In the genomic region with DNA sequence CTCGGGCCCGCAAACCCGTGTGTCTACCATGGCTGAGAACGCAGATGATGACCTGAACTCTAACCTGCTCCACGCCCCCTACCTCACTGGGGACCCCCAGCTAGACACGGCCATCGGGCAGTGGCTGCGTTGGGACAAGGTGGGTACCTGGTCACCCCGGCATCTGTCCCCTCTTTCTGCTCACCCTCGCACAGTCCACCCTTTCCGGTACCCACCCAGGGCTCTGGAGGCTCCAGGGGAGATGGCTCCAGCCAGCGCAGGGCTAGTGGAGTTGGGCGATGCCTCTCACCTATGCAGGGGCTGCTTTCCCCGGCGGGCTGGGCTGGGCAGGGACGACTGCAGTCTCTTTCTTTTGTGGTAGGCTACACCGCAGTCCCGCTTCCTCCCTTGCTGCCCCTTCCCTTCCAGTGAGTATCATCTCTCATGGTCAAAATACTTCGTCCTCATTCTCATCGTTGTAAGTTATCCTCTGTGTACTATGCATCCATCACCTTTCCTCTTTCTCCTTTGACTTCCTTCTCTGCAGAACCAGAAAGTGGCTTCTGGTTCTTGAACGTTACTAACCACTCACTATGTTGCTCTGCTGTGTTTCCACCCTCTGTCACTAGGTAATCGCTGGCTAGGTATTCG, we compare ENCODE assay signal across 8 mouse cellular contexts. TPM values are rescaled to one million over a fixed set of nuclear protein-coding genes. Genes with fewer than 3 reads are reported as not detected.
DNase-seq lines count a peak whose midpoint lies in the region; ATAC-seq and TF ChIP-seq lines count a peak whose summit lies in the region.

No protein-coding gene starts in this region.

- TF ChIP-seq CTCF in gastrocnemius, adult 2 months (IDR thresholded peaks at IDR 0.05) = no peak
- no peak for TF ChIP-seq CTCF in intestine, postnatal 0 days (IDR thresholded peaks at IDR 0.05; ENCODE audit: low read depth)

- H3K9me3 ChIP-seq in intestine, postnatal 0 days (ENCODE audit: control insufficient read depth) = no peaks in the 10 kb centered on the region
- H3K9me3 ChIP-seq in midbrain, embryonic 10.5 days (replicated peaks) = no peaks in the 10 kb centered on the region
- no peaks in the 10 kb centered on the region for H3K9me3 ChIP-seq in stomach, embryonic 14.5 days (ENCODE audit: control insufficient read depth, low read depth, low read length)

- H3K4me2 ChIP-seq in intestine, postnatal 0 days (replicated peaks; ENCODE audit: low read depth) = peak overlapping the region; percentile 97
- peak overlapping the region; percentile 100 for H3K4me2 ChIP-seq in stomach, embryonic 14.5 days (replicated peaks; ENCODE audit: low read depth, low read length)

- intact Hi-C loops in gastrocnemius, adult 2 months (cut with DNase I) = loop anchor here (5.0 kb wide), 1 partner anchor 106 kb away; the partner anchor contains the start of gene Pold3

- no peaks in the 10 kb centered on the region for H3K27me3 ChIP-seq in intestine, postnatal 0 days (replicated peaks; ENCODE audit: control insufficient read depth, insufficient read depth, low read length)
- 0 out of 2 replicates have a peak, but pooled peaks cover 10% of the 10 kb centered on the region for H3K27me3 ChIP-seq in midbrain, embryonic 10.5 days (ENCODE audit: low read depth, poor library complexity, severe bottlenecking)
- no peaks in the 10 kb centered on the region for H3K27me3 ChIP-seq in stomach, embryonic 14.5 days (ENCODE audit: control insufficient read depth, insufficient read depth, low read length)

- H3K9ac ChIP-seq in intestine, postnatal 0 days (ENCODE audit: low read depth, low read length) = peak overlapping the region; percentile 52
- peak overlapping the region; percentile 57 for H3K9ac ChIP-seq in stomach, embryonic 14.5 days (replicated peaks; ENCODE audit: low read depth, low read length)

- peak overlapping the region; percentile 96 for H3K27ac ChIP-seq in gastrocnemius, adult 2 months
- H3K27ac ChIP-seq in intestine, postnatal 0 days (ENCODE audit: low read depth, low read length) = peak overlapping the region; percentile 74; the same call in 1 of the 2 replicates
- peak overlapping the region; percentile 85 for H3K27ac ChIP-seq in midbrain, embryonic 10.5 days (replicated peaks)
- peak overlapping the region; percentile 56; the same call in 1 of the 2 replicates for H3K27ac ChIP-seq in stomach, embryonic 14.5 days (ENCODE audit: low read length)

- peak; percentile 64 for ATAC-seq in erythroblast, adult 5-6 weeks (replicated peaks; ENCODE audit: low FRiP score, poor library complexity, severe bottlenecking)
- peak; percentile 17; the same call in 1 of the 2 replicates for ATAC-seq in intestine, postnatal 0 days
- ATAC-seq in stomach, embryonic 14.5 days (ENCODE audit: insufficient number of reproducible peaks, insufficient read depth, low FRiP score, low read depth) = peak; percentile 29; the same call in 1 of the 2 replicates

- peak overlapping the region; percentile 90 for H3K4me3 ChIP-seq in gastrocnemius, adult 2 months
- H3K4me3 ChIP-seq in intestine, postnatal 0 days (ENCODE audit: low read depth, low read length) = peak overlapping the region; percentile 74
- peak overlapping the region; percentile 91 for H3K4me3 ChIP-seq in midbrain, embryonic 10.5 days
- peak overlapping the region; percentile 75 for H3K4me3 ChIP-seq in stomach, embryonic 14.5 days (ENCODE audit: low read depth, low read length)

- H3K36me3 ChIP-seq in intestine, postnatal 0 days (ENCODE audit: control insufficient read depth, insufficient read depth) = no peaks in the 10 kb centered on the region
- H3K36me3 ChIP-seq in midbrain, embryonic 10.5 days = no peaks in the 10 kb centered on the region
- no peaks in the 10 kb centered on the region for H3K36me3 ChIP-seq in stomach, embryonic 14.5 days (ENCODE audit: control insufficient read depth, insufficient read depth, low read length)

- peak; percentile 44 for DNase-seq in gastrocnemius, adult 2 months
- no peak for DNase-seq in gastrocnemius, adult 8-10 months (ENCODE audit: low spot score in 2 of 2)
- DNase-seq in urinary bladder, postnatal 14 days (ENCODE audit: low spot score) = peak; percentile 12
- DNase-seq in urinary bladder, adult 2 months (ENCODE audit: low spot score) = no peak
- DNase-seq in midbrain, embryonic 10.5 days (ENCODE audit: low spot score) = no peak

- 2% methylated on average over 23 of the region's 23 CpGs for WGBS in intestine, postnatal 0 days
- under 1% methylated on average over 23 of the region's 23 CpGs for WGBS in midbrain, embryonic 10.5 days
- WGBS in stomach, embryonic 14.5 days = under 1% methylated on average over 23 of the region's 23 CpGs

- H3K4me1 ChIP-seq in intestine, postnatal 0 days (replicated peaks; ENCODE audit: control insufficient read depth, insufficient read depth, low read length) = 0 out of 2 replicates have a peak, but pooled peaks cover 5% of the 10 kb centered on the region
- H3K4me1 ChIP-seq in midbrain, embryonic 10.5 days = peaks cover 25% of the 10 kb centered on the region
- H3K4me1 ChIP-seq in stomach, embryonic 14.5 days (ENCODE audit: control insufficient read depth, insufficient read depth, low read length) = peaks cover 5% of the 10 kb centered on the region; the same call in 1 of the 2 replicates

RNA-seq across cellular contexts. Expression of gene Pgm2l1, which starts 0.8 kb away (rescaled TPM):
- total RNA-seq in gastrocnemius, adult 2 months (2021) = 10 to 100 TPM; 16.0 to 19.3 TPM
- 10 to 100 TPM; 22.7 to 24.6 (median 24.0) TPM for total RNA-seq in gastrocnemius, adult 8-10 months (2022)
- 4.9 and 5.2 TPM in 2 replicates for polyA plus RNA-seq in urinary bladder, adult 2 months (2012; rRNA removed)
- total RNA-seq in erythroblast, adult 5-6 weeks (2015; ENCODE audit: low replicate concordance) = 11.1 and 13.2 TPM in 2 replicates
- 12.7 and 18.4 TPM in 2 replicates for total RNA-seq in erythroblast, adult 5-6 weeks (2017; ENCODE audit: low replicate concordance)
- polyA plus RNA-seq in intestine, postnatal 0 days (2015; fragmentation: Nextera tagmentation; extraction: Ambion mirVana) = 1.0 and 1.3 TPM in 2 replicates
- polyA plus RNA-seq in midbrain, embryonic 10.5 days (2016; fragmentation: Nextera tagmentation; extraction: Ambion mirVana) = 4.5 and 7.3 TPM in 2 replicates
- 4.3 and 4.6 TPM in 2 replicates for polyA plus RNA-seq in stomach, embryonic 14.5 days (2014; fragmentation: Nextera tagmentation; extraction: Ambion mirVana)

RNA-seq across cellular contexts. Expression of gene Kcne3, which starts 51.7 kb away (rescaled TPM):
- under 1 TPM in 1 of 2 experiments, not detected in 1; 0.59 TPM for total RNA-seq in gastrocnemius, adult 2 months (2021)
- 1 to 10 TPM in 1 of 4 experiments, under 1 TPM in 2, not detected in 1; 0.29 to 1.0 (median 0.89) TPM for total RNA-seq in gastrocnemius, adult 8-10 months (2022)
- 2.4 and 2.7 TPM in 2 replicates for polyA plus RNA-seq in urinary bladder, adult 2 months (2012; rRNA removed)
- not detected in 2 replicates for total RNA-seq in erythroblast, adult 5-6 weeks (2015; ENCODE audit: low replicate concordance)
- total RNA-seq in erythroblast, adult 5-6 weeks (2017; ENCODE audit: low replicate concordance) = 1.8 and 3.7 TPM in 2 replicates
- polyA plus RNA-seq in intestine, postnatal 0 days (2015; fragmentation: Nextera tagmentation; extraction: Ambion mirVana) = 28.9 TPM in 2 replicates
- 2.9 and 6.7 TPM in 2 replicates for polyA plus RNA-seq in midbrain, embryonic 10.5 days (2016; fragmentation: Nextera tagmentation; extraction: Ambion mirVana)
- 19.6 and 23.0 TPM in 2 replicates for polyA plus RNA-seq in stomach, embryonic 14.5 days (2014; fragmentation: Nextera tagmentation; extraction: Ambion mirVana)

RNA-seq across cellular contexts. Expression of gene P4ha3, which starts 57.3 kb away (rescaled TPM):
- under 1 TPM in 1 of 2 experiments, not detected in 1; 0.20 TPM for total RNA-seq in gastrocnemius, adult 2 months (2021)
- total RNA-seq in gastrocnemius, adult 8-10 months (2022) = under 1 TPM in 1 of 4 experiments, not detected in 3; 0.12 TPM
- 1.2 and 2.0 TPM in 2 replicates for polyA plus RNA-seq in urinary bladder, adult 2 months (2012; rRNA removed)
- not detected in 2 replicates for total RNA-seq in erythroblast, adult 5-6 weeks (2015; ENCODE audit: low replicate concordance)
- not detected in 2 replicates for total RNA-seq in erythroblast, adult 5-6 weeks (2017; ENCODE audit: low replicate concordance)
- polyA plus RNA-seq in intestine, postnatal 0 days (2015; fragmentation: Nextera tagmentation; extraction: Ambion mirVana) = 0.67 and 1.6 TPM in 2 replicates
- polyA plus RNA-seq in midbrain, embryonic 10.5 days (2016; fragmentation: Nextera tagmentation; extraction: Ambion mirVana) = 1.4 and 3.1 TPM in 2 replicates
- polyA plus RNA-seq in stomach, embryonic 14.5 days (2014; fragmentation: Nextera tagmentation; extraction: Ambion mirVana) = 8.7 and 10.0 TPM in 2 replicates

Comparison
In these comparisons a context has a peak if more than half of its experiments do, and no peak if none do; other contexts are left out.
1. DNase-seq: peak in gastrocnemius, adult 2 months (single experiment) and urinary bladder, postnatal 14 days (single experiment); none in gastrocnemius, adult 8-10 months (0 of 2), urinary bladder, adult 2 months (single experiment) and midbrain, embryonic 10.5 days (single experiment).
2. Peak in every context shown above with its lines, with median percentiles within 50 percentile points of each other: H3K27ac ChIP-seq, H3K4me3 ChIP-seq and ATAC-seq.